ENCODE assay signal across 8 mouse cellular contexts in genomic region chr11:17004899-17005846, GRCm38 (mm10). TPM values are rescaled to one million over a fixed set of nuclear protein-coding genes. Genes with fewer than 3 reads are reported as not detected.
A peak's percentile ranks its signal among the peaks of the same experiment; 100 is the strongest.
DNase-seq lines count a peak whose midpoint lies in the region; ATAC-seq and TF ChIP-seq lines count a peak whose summit lies in the region.
"Had no signal": no experiment of that assay in that cellular context is flagged by ENCODE, and none has a peak within 500 bp of the region (broad histone marks: within the 10 kb centered on the region; RNA-seq: fewer than 3 reads in every experiment).

No protein-coding gene starts in this region.

- H3K4me1 ChIP-seq in lung, embryonic 14.5 days (ENCODE audit: insufficient read depth) = no peaks in the 10 kb centered on the region
- no peaks in the 10 kb centered on the region for H3K4me1 ChIP-seq in kidney, embryonic 14.5 days (ENCODE audit: control insufficient read depth, insufficient read depth, low read length)
- H3K4me1 ChIP-seq: midbrain, embryonic 15.5 days had no signal

- ATAC-seq in lung, embryonic 14.5 days (ENCODE audit: insufficient read depth) = no peak
- ATAC-seq in common myeloid progenitor, adult 5-6 weeks (replicated peaks; ENCODE audit: low read depth, poor library complexity, severe bottlenecking) = peak; percentile 65
- no peak for ATAC-seq in kidney, embryonic 14.5 days (ENCODE audit: low FRiP score, low TSS enrichment)
- ATAC-seq: midbrain, embryonic 15.5 days had no signal

- H3K4me3 ChIP-seq in lung, embryonic 14.5 days (ENCODE audit: low read depth, low read length) = no peak overlapping the region
- no peak overlapping the region for H3K4me3 ChIP-seq in kidney, embryonic 14.5 days (ENCODE audit: low read length)
- H3K4me3 ChIP-seq: midbrain, embryonic 15.5 days had no signal

- no peak for TF ChIP-seq CTCF in lung, embryonic 14.5 days (IDR thresholded peaks at IDR 0.05; ENCODE audit: low read depth)

- no peaks in the 10 kb centered on the region for H3K9me3 ChIP-seq in lung, embryonic 14.5 days (ENCODE audit: low read depth, low read length)
- H3K9me3 ChIP-seq in kidney, embryonic 14.5 days (ENCODE audit: control insufficient read depth, low read length) = no peaks in the 10 kb centered on the region
- H3K9me3 ChIP-seq: midbrain, embryonic 15.5 days had no signal

- WGBS in lung, embryonic 14.5 days = 67% methylated on average over 4 of the region's 4 CpGs
- WGBS in kidney, embryonic 14.5 days = 87% methylated on average over 4 of the region's 4 CpGs

- no peak overlapping the region for H3K9ac ChIP-seq in lung, embryonic 14.5 days
- H3K9ac ChIP-seq in kidney, embryonic 14.5 days (ENCODE audit: low read depth, low read length) = no peak overlapping the region
- H3K9ac ChIP-seq: midbrain, embryonic 15.5 days had no signal

- no peak overlapping the region for H3K27ac ChIP-seq in lung, embryonic 14.5 days (ENCODE audit: low read depth)
- no peak overlapping the region for H3K27ac ChIP-seq in kidney, embryonic 14.5 days (ENCODE audit: low read depth, low read length)
- H3K27ac ChIP-seq: midbrain, embryonic 15.5 days had no signal

- no peaks in the 10 kb centered on the region for H3K36me3 ChIP-seq in lung, embryonic 14.5 days (ENCODE audit: insufficient read depth)
- H3K36me3 ChIP-seq in kidney, embryonic 14.5 days (ENCODE audit: control insufficient read depth, insufficient read depth, low read length) = no peaks in the 10 kb centered on the region
- H3K36me3 ChIP-seq: midbrain, embryonic 15.5 days had no signal

- no peaks in the 10 kb centered on the region for H3K27me3 ChIP-seq in lung, embryonic 14.5 days (ENCODE audit: insufficient read depth, low read length)
- H3K27me3 ChIP-seq in kidney, embryonic 14.5 days (ENCODE audit: control insufficient read depth, insufficient read depth, low read length) = no peaks in the 10 kb centered on the region
- H3K27me3 ChIP-seq: midbrain, embryonic 15.5 days had no signal

- no peak overlapping the region for H3K4me2 ChIP-seq in lung, embryonic 14.5 days
- no peak overlapping the region for H3K4me2 ChIP-seq in kidney, embryonic 14.5 days (replicated peaks; ENCODE audit: low read depth, low read length)
- H3K4me2 ChIP-seq: midbrain, embryonic 15.5 days had no signal

- DNase-seq in lung, embryonic 14.5 days = peak; percentile 14
- no peak for DNase-seq in lung, postnatal 10 days
- DNase-seq in liver = peak; percentile 46
- DNase-seq in skeletal muscle tissue, adult 2 months (ENCODE audit: low read depth, low spot score) = peak; percentile 47
- DNase-seq in gastrocnemius, postnatal 14 days = no peak

- intact Hi-C loops in gastrocnemius, postnatal 14 days (cut with DNase I; ENCODE audit: low total_unique reads) = no loop called here

RNA-seq across cellular contexts. Expression of gene Cnrip1, which starts 46.2 kb away (rescaled TPM):
- 36.5 and 40.0 TPM in 2 replicates for polyA plus RNA-seq in lung, embryonic 14.5 days (2014; fragmentation: Nextera tagmentation; extraction: Ambion mirVana)
- total RNA-seq in common myeloid progenitor, adult 5-6 weeks (2017) = 3.8 and 5.7 TPM in 2 replicates
- total RNA-seq in gastrocnemius, postnatal 14 days (2021) = 1 to 10 TPM; 6.9 to 7.7 TPM
- 31.0 and 33.2 TPM in 2 replicates for polyA plus RNA-seq in kidney, embryonic 14.5 days (2014; fragmentation: Nextera tagmentation; extraction: Ambion mirVana)

RNA-seq across cellular contexts. Expression of gene Plek, which starts 47.0 kb away (rescaled TPM):
- 5.3 and 6.1 TPM in 2 replicates for polyA plus RNA-seq in lung, embryonic 14.5 days (2014; fragmentation: Nextera tagmentation; extraction: Ambion mirVana)
- 144 and 147 TPM in 2 replicates for total RNA-seq in common myeloid progenitor, adult 5-6 weeks (2017)
- 1 to 10 TPM; 1.6 to 1.9 TPM for total RNA-seq in gastrocnemius, postnatal 14 days (2021)
- polyA plus RNA-seq in kidney, embryonic 14.5 days (2014; fragmentation: Nextera tagmentation; extraction: Ambion mirVana) = 1.3 and 2.0 TPM in 2 replicates

RNA-seq across cellular contexts. Expression of gene Fbxo48, which starts 54.0 kb away (rescaled TPM):
- polyA plus RNA-seq in lung, embryonic 14.5 days (2014; fragmentation: Nextera tagmentation; extraction: Ambion mirVana) = 2.0 and 2.8 TPM in 2 replicates
- 9.1 and 14.3 TPM in 2 replicates for total RNA-seq in common myeloid progenitor, adult 5-6 weeks (2017)
- total RNA-seq in gastrocnemius, postnatal 14 days (2021) = under 1 TPM; 0.16 to 0.42 TPM
- polyA plus RNA-seq in kidney, embryonic 14.5 days (2014; fragmentation: Nextera tagmentation; extraction: Ambion mirVana) = 1.7 and 2.3 TPM in 2 replicates

Comparison
In these comparisons a context has a peak if more than half of its experiments do, and no peak if none do; other contexts are left out.
1. DNase-seq: peak in lung, embryonic 14.5 days (single experiment), liver (single experiment) and skeletal muscle tissue, adult 2 months (single experiment); none in lung, postnatal 10 days (single experiment) and gastrocnemius, postnatal 14 days (single experiment).
2. RNA of gene Plek, which starts 47.0 kb away (total RNA-seq): 144 to 147 TPM in common myeloid progenitor, adult 5-6 weeks; 1.6 to 1.9 TPM in gastrocnemius, postnatal 14 days; every median in the first group is over 10 times any median in the second.